Mouse (Mus musculus): ENCODE data around the gene Nt5m.

- TF ChIP-seq CTCF (IDR thresholded peaks at IDR 0.05; ENCODE audit: low read depth) (no peak), EP300 (IDR thresholded peaks at IDR 0.05; ENCODE audit: low read depth) (no peak)
These were observed 90.8 kb downstream of the Nt5m start for GRCm38 (mm10) chr11:59930031-59930430.

Data from liver, embryonic 14.5 days (tissue).